Mouse (Mus musculus): ENCODE results near the gene Phyhd1.

- TF ChIP-seq CTCF (IDR thresholded peaks at IDR 0.05; ENCODE audit: extremely low read depth, insufficient read depth, low read length) (no peak), POLR2A (IDR thresholded peaks at IDR 0.05; ENCODE audit: extremely low read depth, insufficient read depth, low read length) (no peak)
These were observed 29.4 kb upstream of the Phyhd1 start for GRCm38 (mm10) chr2:30236426-30237198.
